ENCODE assay signal across 12 mouse cellular contexts in the genomic region with DNA sequence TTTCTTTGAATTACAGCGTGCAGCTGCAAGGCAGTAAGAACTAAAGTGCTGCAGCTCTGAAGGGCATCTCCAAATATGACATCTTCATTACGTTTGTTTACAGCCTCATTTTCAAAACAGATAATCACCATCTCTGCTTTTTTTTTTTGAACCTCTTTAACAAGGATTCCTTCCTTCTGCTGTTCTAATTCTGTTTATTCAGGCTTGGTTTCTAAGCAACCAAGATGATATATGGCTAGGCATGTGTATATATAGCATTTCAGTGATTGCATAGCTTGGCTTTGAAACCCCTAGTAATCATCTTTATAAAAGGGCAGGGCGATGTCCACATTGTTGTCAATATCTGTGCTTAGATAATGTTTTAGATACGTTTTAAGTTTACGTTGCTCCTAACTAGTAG.
"Had no signal": no experiment of that assay in that cellular context is flagged by ENCODE, and none has a peak within 500 bp of the region (broad histone marks: within the 10 kb centered on the region; RNA-seq: fewer than 3 reads in every experiment).

No protein-coding gene starts in this region.

- H3K27me3 ChIP-seq: limb, embryonic 13.5 days had no signal

- DNase-seq: kidney, adult 11 months; kidney, postnatal 14 days; layer of hippocampus, adult 9-11 months; layer of hippocampus, postnatal 36 days; left cerebral cortex, postnatal 4 days; lung, adult 18-20 months; lung, postnatal 4 days had no signal

- H3K4me3 ChIP-seq: limb, embryonic 13.5 days; midbrain, embryonic 10.5 days had no signal

- H3K9me3 ChIP-seq: limb, embryonic 13.5 days; midbrain, embryonic 10.5 days had no signal

- H3K4me2 ChIP-seq: limb, embryonic 13.5 days had no signal

- H3K27ac ChIP-seq: limb, embryonic 13.5 days; liver, embryonic 14.5 days; midbrain, embryonic 10.5 days; stomach, postnatal 0 days had no signal

- H3K9ac ChIP-seq: limb, embryonic 13.5 days; liver, embryonic 14.5 days had no signal

- ATAC-seq: midbrain, embryonic 16.5 days had no signal
